Mouse (Mus musculus) heart, embryonic 14.5 days (tissue): ENCODE data around the gene Cryga. TPM values are rescaled to one million over a fixed set of nuclear protein-coding genes. Genes with fewer than 3 reads are reported as not detected.

Experiments used
- ATAC-seq: fragments of 200-750 bp; cut with Nextera tagmentation; 2 replicates; pipeline ENCODE4 v1.8.0; 2017; ENCODE audit warnings: low read depth, moderate TSS enrichment; ENCODE audit not compliant: insufficient number of reproducible peaks, insufficient read depth, low FRiP score
- H3K27ac ChIP-seq, 2 experiments: fragments of 200-500 bp in 1 of 2; fragments of 300-500 bp in 1 of 2; sonication (generic) in 1 of 2; replicated peaks in 1 of 2; 2 replicates each; pipeline ENCODE4 v1.5.1; 2012 to 2014; ENCODE audit warnings: low read depth in 2 of 2, low read length in 2 of 2, control low read depth in 1 of 2, mild to moderate bottlenecking in 1 of 2, mixed read lengths in 1 of 2; ENCODE audit not compliant: control insufficient read depth in 1 of 2, insufficient read depth in 1 of 2
- H3K27me3 ChIP-seq: fragments of 300-500 bp; sonication (generic); 2 replicates; pipeline ENCODE4 v1.6.1; 2014; ENCODE audit warnings: mild to moderate bottlenecking, low read length, control low read depth; ENCODE audit not compliant: control insufficient read depth, insufficient read depth
- H3K36me3 ChIP-seq: fragments of 300-500 bp; sonication (generic); 2 replicates; pipeline ENCODE4 v1.6.1; 2014; ENCODE audit warnings: mild to moderate bottlenecking, control low read depth, low read length, mixed read lengths; ENCODE audit not compliant: control insufficient read depth, insufficient read depth
- H3K4me1 ChIP-seq, 2 experiments: fragments of 200-500 bp in 1 of 2; fragments of 300-500 bp in 1 of 2; sonication (generic) in 1 of 2; 2 replicates each; pipeline ENCODE4 v1.6.1; 2012 to 2014; ENCODE audit warnings: low read length in 2 of 2, control low read depth in 1 of 2, mixed read lengths in 1 of 2; ENCODE audit not compliant: control insufficient read depth in 2 of 2, insufficient read depth in 2 of 2
- H3K4me2 ChIP-seq: fragments of 300-500 bp; sonication (generic); 2 replicates; pipeline ENCODE4 v1.6.1; 2014; ENCODE audit warnings: mild to moderate bottlenecking, low read length
- H3K4me3 ChIP-seq, 2 experiments: fragments of 200-500 bp in 1 of 2; fragments of 300-500 bp in 1 of 2; sonication (generic) in 1 of 2; 2 replicates each; pipeline ENCODE4 v1.5.1; 2012 to 2014; ENCODE audit warnings: low read length in 2 of 2, mild to moderate bottlenecking in 2 of 2, control low read depth in 1 of 2, low read depth in 1 of 2, moderate library complexity in 1 of 2; ENCODE audit not compliant: control insufficient read depth in 1 of 2, insufficient read depth in 1 of 2
- H3K9ac ChIP-seq: fragments of 300-500 bp; sonication (generic); 2 replicates; pipeline ENCODE4 v1.6.1; 2014; ENCODE audit warnings: mild to moderate bottlenecking, low read length
- H3K9me3 ChIP-seq: fragments of 300-500 bp; sonication (generic); 2 replicates; pipeline ENCODE4 v1.6.1; 2016; ENCODE audit warnings: low read length, control low read depth; ENCODE audit not compliant: control insufficient read depth
- WGBS: fragments of 180-500 bp; shearing (Covaris S2); extraction: QIAGEN DNeasy Blood & Tissue Kit; methylation state at CpG from one replicate; pipeline ENCODE4 v1.1.7; 2014; 5-methylcytosine and 5-hydroxymethylcytosine counted together
- polyA plus RNA-seq: library from polyadenylated mRNA; unstranded; fragments of >200 nt; fragmentation: Nextera tagmentation; extraction: Ambion mirVana; gene quantifications from 2 replicates; pipeline ENCODE4 v1.2.1, GENCODE M21; 2014

The Cryga gene
- not detected in 2 replicates for polyA plus RNA-seq

GRCm38 (mm10) chr1:65103273-65103672 lies at the start of gene Cryga:
Gene Cryga (minus strand): TSS chr1:65103373.
- 82% methylated on average over 11 of the region's 11 CpGs for WGBS
- no peak for ATAC-seq

GRCm38 (mm10) chr1:65147971-65148370 lies 44.8 kb upstream of the Cryga start:
- H3K9ac ChIP-seq: no peak overlapping the region
- H3K36me3 ChIP-seq: no peaks in the 10 kb centered on the region
- H3K4me3 ChIP-seq: no peak overlapping the region
- H3K27ac ChIP-seq: no peak overlapping the region
- H3K27me3 ChIP-seq: no peaks in the 10 kb centered on the region
- H3K4me1 ChIP-seq: no peaks in the 10 kb centered on the region
- WGBS: 75% methylated on average over 3 of the region's 3 CpGs
- no peak for ATAC-seq
- no peaks in the 10 kb centered on the region for H3K9me3 ChIP-seq
- H3K4me2 ChIP-seq: no peak overlapping the region

More at GRCm38 (mm10) chr1:65103273-65103672, at the start of gene Cryga:
- Histone ChIP-seq H3K9me3 (no peaks in the 10 kb centered on the region), H3K4me3 (no peak within 1 kb of the TSS), H3K27ac (no peak within 1 kb of the TSS), H3K4me2 (no peak within 1 kb of the TSS), H3K9ac (no peak within 1 kb of the TSS), H3K27me3 (no peaks in the 10 kb centered on the region), H3K4me1 (0 out of 4 replicates have a peak, but pooled peaks cover 0 to 2% of the 10 kb centered on the region in 2 experiments), H3K36me3 (no peaks in the 10 kb centered on the region)

GRCm38 (mm10) chr1:65147326-65147725 lies 44.2 kb upstream of the Cryga start:
- WGBS: 85% methylated on average over 5 of the region's 5 CpGs
- Histone ChIP-seq H3K36me3 (no peaks in the 10 kb centered on the region), H3K4me1 (no peaks in the 10 kb centered on the region), H3K9me3 (no peaks in the 10 kb centered on the region; the same call in 1 of the 2 replicates), H3K27me3 (no peaks in the 10 kb centered on the region), H3K4me2 (no peak overlapping the region), H3K4me3 (no peak overlapping the region), H3K27ac (no peak overlapping the region), H3K9ac (no peak overlapping the region)
- no peak for ATAC-seq

DNA sequence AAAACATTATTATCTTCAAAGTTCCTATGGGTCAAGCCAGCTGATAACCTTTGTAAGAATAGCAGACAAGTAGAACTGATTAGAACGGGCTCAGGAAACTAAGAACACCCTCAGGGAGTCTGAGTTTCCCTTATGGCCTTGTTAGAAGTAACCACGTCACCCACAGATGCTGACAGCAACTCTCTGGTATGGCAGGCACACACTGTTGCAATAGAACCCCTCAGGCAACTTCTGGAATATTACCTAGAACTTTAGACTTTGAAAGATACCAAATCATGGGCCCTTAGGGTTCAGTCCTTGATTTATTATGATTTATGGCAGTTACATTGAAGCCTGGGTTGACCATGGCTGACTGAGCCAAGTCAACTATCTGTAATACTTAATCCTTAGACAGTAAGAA lies 43.4 kb upstream of the Cryga start:
- ATAC-seq: no peak
- 28% methylated on average over 2 of the region's 2 CpGs for WGBS
- Histone ChIP-seq H3K36me3 (no peaks in the 10 kb centered on the region), H3K27me3 (no peaks in the 10 kb centered on the region), H3K4me3 (no peak overlapping the region), H3K9me3 (no peaks in the 10 kb centered on the region; the same call in 1 of the 2 replicates), H3K9ac (no peak overlapping the region), H3K27ac (no peak overlapping the region), H3K4me1 (no peaks in the 10 kb centered on the region), H3K4me2 (no peak overlapping the region)

GRCm38 (mm10) chr1:65144783-65145182 lies 41.6 kb upstream of the Cryga start:
- H3K27ac ChIP-seq: no peak overlapping the region
- WGBS: 88% methylated on average over 2 of the region's 2 CpGs
- no peak for ATAC-seq

DNA sequence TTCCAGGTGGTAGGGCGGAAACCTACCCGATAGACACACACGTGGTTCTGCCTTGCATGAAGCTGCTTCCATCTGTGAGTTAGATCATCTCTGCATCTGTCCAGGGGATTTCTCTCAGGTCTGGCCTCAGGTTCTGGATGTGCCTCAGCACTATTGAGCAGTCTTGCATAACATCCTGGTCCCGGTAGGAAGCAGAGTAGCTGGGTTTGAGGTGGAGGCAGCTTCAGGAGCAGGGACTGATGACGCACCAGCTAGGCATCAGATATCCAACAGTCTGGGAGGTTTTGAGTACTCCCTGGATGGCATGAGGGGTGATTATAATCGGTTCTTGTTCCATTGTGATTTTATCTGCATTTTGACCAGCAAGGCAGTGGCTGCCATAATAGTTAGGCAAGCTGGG lies 34.4 kb upstream of the Cryga start:
- Histone ChIP-seq H3K36me3 (no peaks in the 10 kb centered on the region), H3K9me3 (no peaks in the 10 kb centered on the region; the same call in 1 of the 2 replicates), H3K27me3 (no peaks in the 10 kb centered on the region), H3K4me3 (no peak overlapping the region), H3K4me1 (no peaks in the 10 kb centered on the region), H3K4me2 (no peak overlapping the region), H3K9ac (no peak overlapping the region), H3K27ac (no peak overlapping the region)
- WGBS: 74% methylated on average over 6 of the region's 6 CpGs
- ATAC-seq: no peak

More at GRCm38 (mm10) chr1:65144783-65145182, 41.6 kb upstream of the Cryga start:
- H3K36me3 ChIP-seq: no peaks in the 10 kb centered on the region
- H3K9ac ChIP-seq: no peak overlapping the region
- H3K27me3 ChIP-seq: no peaks in the 10 kb centered on the region
- H3K4me1 ChIP-seq: no peaks in the 10 kb centered on the region
- no peaks in the 10 kb centered on the region; the same call in 1 of the 2 replicates for H3K9me3 ChIP-seq
- no peak overlapping the region for H3K4me2 ChIP-seq
- H3K4me3 ChIP-seq: no peak overlapping the region

GRCm38 (mm10) chr1:65132833-65133232 lies 29.7 kb upstream of the Cryga start:
- Histone ChIP-seq H3K27ac (no peak overlapping the region), H3K4me2 (no peak overlapping the region), H3K36me3 (no peaks in the 10 kb centered on the region), H3K9ac (no peak overlapping the region), H3K27me3 (no peaks in the 10 kb centered on the region), H3K4me3 (no peak overlapping the region), H3K9me3 (no peaks in the 10 kb centered on the region), H3K4me1 (no peaks in the 10 kb centered on the region)
- ATAC-seq: no peak
- 83% methylated on average over 1 of the region's 1 CpGs for WGBS

GRCm38 (mm10) chr1:65131671-65132070 lies 28.5 kb upstream of the Cryga start:
- ATAC-seq: no peak
- H3K4me1 ChIP-seq: no peaks in the 10 kb centered on the region
- H3K9ac ChIP-seq: no peak overlapping the region
- WGBS: 87% methylated on average over 1 of the region's 1 CpGs
- H3K9me3 ChIP-seq: no peaks in the 10 kb centered on the region
- H3K27ac ChIP-seq: no peak overlapping the region
- no peaks in the 10 kb centered on the region for H3K36me3 ChIP-seq
- H3K4me3 ChIP-seq: no peak overlapping the region
- no peaks in the 10 kb centered on the region for H3K27me3 ChIP-seq
- H3K4me2 ChIP-seq: no peak overlapping the region
